Comparison of ENCODE assay signal across 18 mouse cellular contexts in genomic region chr3:44468078-44468477, GRCm38 (mm10).
DNase-seq lines count a peak whose midpoint lies in the region; ATAC-seq lines count a peak whose summit lies in the region.
"Had no signal": no experiment of that assay in that cellular context is flagged by ENCODE, and none has a peak within 500 bp of the region (broad histone marks: within the 10 kb centered on the region; RNA-seq: fewer than 3 reads in every experiment).

No protein-coding gene starts in this region.

- no peaks in the 10 kb centered on the region for H3K9me3 ChIP-seq in limb, embryonic 10.5 days (replicated peaks)
- H3K9me3 ChIP-seq: embryonic facial prominence, embryonic 10.5 days; embryonic facial prominence, embryonic 12.5 days; forebrain, embryonic 13.5 days; forebrain, embryonic 15.5 days had no signal

- peaks cover 8% of the 10 kb centered on the region; the same call in 1 of the 2 replicates for H3K4me1 ChIP-seq in limb, embryonic 10.5 days
- H3K4me1 ChIP-seq: embryonic facial prominence, embryonic 10.5 days; embryonic facial prominence, embryonic 12.5 days; forebrain, embryonic 13.5 days; forebrain, embryonic 15.5 days had no signal

- no peaks in the 10 kb centered on the region for H3K36me3 ChIP-seq in limb, embryonic 10.5 days
- H3K36me3 ChIP-seq: embryonic facial prominence, embryonic 10.5 days; embryonic facial prominence, embryonic 12.5 days; forebrain, embryonic 15.5 days had no signal

- peak; percentile 52 for DNase-seq in heart, adult 11 months
- no peak for DNase-seq in heart, adult 8-10 months (ENCODE audit: low spot score)
- DNase-seq in limb, embryonic 10.5 days (ENCODE audit: low spot score): peak; percentile 31
- peak; percentile 2 for DNase-seq in mesoderm, embryonic 11.5 days (ENCODE audit: low read depth, low spot score)
- DNase-seq: adrenal gland, adult 2 months; adrenal gland, postnatal 10 days; adrenal gland, postnatal 25 days; cerebellum, adult 11-12 months; cerebellum, adult 2 months; cerebellum, adult 9-10 months; cerebellum, postnatal 10 days; cerebellum, postnatal 25 days; forebrain, postnatal 0 days had no signal

- H3K27ac ChIP-seq in limb, embryonic 10.5 days: no peak overlapping the region
- H3K27ac ChIP-seq: embryonic facial prominence, embryonic 10.5 days; embryonic facial prominence, embryonic 12.5 days; forebrain, embryonic 13.5 days; forebrain, embryonic 15.5 days had no signal

- no peaks in the 10 kb centered on the region for H3K27me3 ChIP-seq in limb, embryonic 10.5 days (ENCODE audit: low read depth, poor library complexity, severe bottlenecking)
- H3K27me3 ChIP-seq: embryonic facial prominence, embryonic 12.5 days; forebrain, embryonic 13.5 days; forebrain, embryonic 15.5 days had no signal

- no peak overlapping the region for H3K4me3 ChIP-seq in limb, embryonic 10.5 days
- H3K4me3 ChIP-seq: embryonic facial prominence, embryonic 10.5 days; embryonic facial prominence, embryonic 12.5 days; forebrain, embryonic 13.5 days; forebrain, embryonic 15.5 days had no signal

- 33% methylated on average over 3 of the region's 3 CpGs for WGBS in limb, embryonic 10.5 days

- no peak for ATAC-seq in cerebellum, adult (ENCODE audit: insufficient number of reproducible peaks, low FRiP score, low TSS enrichment)
- ATAC-seq: forebrain, embryonic 13.5 days; forebrain, embryonic 15.5 days; forebrain, postnatal 0 days had no signal
